Mouse (Mus musculus) stomach, embryonic 16.5 days (tissue): ENCODE data around the gene Ddt. TPM values are rescaled to one million over a fixed set of nuclear protein-coding genes. Genes with fewer than 3 reads are reported as not detected.

ENCODE experiments used
- ATAC-seq: fragments of 200-750 bp; cut with Nextera tagmentation; 2 replicates; pipeline ENCODE4 v1.8.0; 2017; ENCODE audit warnings: moderate number of reproducible peaks, moderate TSS enrichment; ENCODE audit not compliant: insufficient read depth, low FRiP score
- H3K27ac ChIP-seq: fragments of 300-500 bp; sonication (generic); 2 replicates; pipeline ENCODE4 v1.5.1; 2014; ENCODE audit warnings: low read length
- H3K27me3 ChIP-seq: fragments of 300-500 bp; sonication (generic); 2 replicates; pipeline ENCODE4 v1.6.1; 2014; ENCODE audit warnings: low read length, control low read depth, mixed read lengths; ENCODE audit not compliant: control insufficient read depth, insufficient read depth
- H3K36me3 ChIP-seq: fragments of 300-500 bp; sonication (generic); 2 replicates; pipeline ENCODE4 v1.6.1; 2014; ENCODE audit warnings: low read length; ENCODE audit not compliant: control insufficient read depth, insufficient read depth
- H3K4me1 ChIP-seq: fragments of 300-500 bp; sonication (generic); 2 replicates; pipeline ENCODE4 v1.6.1; 2014; ENCODE audit warnings: low read length, control low read depth, mixed read lengths; ENCODE audit not compliant: control insufficient read depth, insufficient read depth
- H3K4me2 ChIP-seq: fragments of 300-500 bp; sonication (generic); 2 replicates; pipeline ENCODE4 v1.6.1; 2014; ENCODE audit warnings: low read depth, low read length, mixed read lengths
- H3K4me3 ChIP-seq: fragments of 300-500 bp; sonication (generic); replicated peaks from 2 replicates; pipeline ENCODE4 v1.5.1; 2014; ENCODE audit warnings: mild to moderate bottlenecking, low read length
- H3K9ac ChIP-seq: fragments of 300-500 bp; sonication (generic); 2 replicates; pipeline ENCODE4 v1.6.1; 2014; ENCODE audit warnings: low read length
- H3K9me3 ChIP-seq: fragments of 300-500 bp; sonication (generic); replicated peaks from 2 replicates; pipeline ENCODE4 v1.6.1; 2016; ENCODE audit warnings: low read length, control low read depth; ENCODE audit not compliant: control insufficient read depth
- WGBS: fragments of 180-500 bp; shearing (Covaris S2); extraction: QIAGEN DNeasy Blood & Tissue Kit; methylation state at CpG from one replicate; pipeline ENCODE4 v1.1.7; 2014; 5-methylcytosine and 5-hydroxymethylcytosine counted together
- polyA plus RNA-seq: library from polyadenylated mRNA; unstranded; fragments of >200 nt; fragmentation: Nextera tagmentation; extraction: Ambion mirVana; gene quantifications from 2 replicates; pipeline ENCODE4 v1.2.1, GENCODE M21; 2015

The Ddt gene
- polyA plus RNA-seq: 57.1 and 72.9 TPM in 2 replicates

DNA sequence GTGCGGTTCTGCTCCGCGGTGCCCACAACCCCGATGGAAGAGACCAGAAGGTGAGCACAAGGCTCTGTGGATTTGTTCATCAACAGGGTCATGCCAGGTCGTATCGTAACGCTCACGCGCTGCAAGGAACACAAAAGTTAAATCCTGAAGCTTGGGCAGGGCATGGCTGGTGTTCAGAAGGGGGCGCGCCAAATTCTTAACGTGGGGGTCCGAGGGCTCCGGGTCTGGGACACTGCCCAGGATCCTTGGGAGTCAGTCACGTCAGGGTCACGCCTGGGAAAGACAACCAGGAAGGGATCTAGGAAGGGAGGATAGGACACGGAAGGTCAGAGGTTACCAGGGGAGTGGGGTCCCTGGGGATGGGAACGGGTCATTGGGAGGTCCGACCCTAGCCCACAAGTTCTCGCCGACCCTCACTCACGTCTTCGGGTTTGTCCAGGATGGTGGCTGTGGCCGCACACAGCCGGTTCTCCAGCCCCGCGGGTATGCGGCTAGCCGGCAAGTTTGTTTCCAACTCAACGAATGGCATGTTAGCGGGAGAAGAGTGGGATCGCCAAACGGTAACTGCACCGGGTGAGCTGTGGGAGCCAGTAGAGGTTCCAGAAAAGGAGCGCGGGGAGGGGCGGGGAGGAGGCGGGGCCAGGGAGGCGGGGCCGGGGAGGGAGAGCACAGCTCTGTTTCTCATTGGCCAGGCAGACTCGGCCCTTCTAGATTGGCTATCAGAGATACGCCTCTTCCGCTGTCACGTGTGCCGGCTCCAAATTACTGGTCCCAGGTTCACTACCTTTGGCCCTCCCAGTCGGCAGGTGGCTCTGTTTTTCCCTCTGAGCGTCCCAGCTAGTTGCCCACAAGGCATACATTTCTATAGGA is at the start of gene Ddt:
Gene Ddt (minus strand): TSS at position 620 of the 870 bp plus-strand sequence.
- no peaks in the 10 kb centered on the region for H3K36me3 ChIP-seq
- ATAC-seq: peak; percentile 95
- peak within 1 kb of the TSS; percentile 58 for H3K27ac ChIP-seq
- peak within 1 kb of the TSS; percentile 77 for H3K9ac ChIP-seq
- H3K4me2 ChIP-seq: peak within 1 kb of the TSS; percentile 97
- H3K4me1 ChIP-seq: peaks cover 5% of the 10 kb centered on the region
- WGBS: under 1% methylated on average over 46 of the region's 47 CpGs
- H3K4me3 ChIP-seq: peak within 1 kb of the TSS; percentile 74
- no peaks in the 10 kb centered on the region for H3K9me3 ChIP-seq
- no peaks in the 10 kb centered on the region for H3K27me3 ChIP-seq

DNA sequence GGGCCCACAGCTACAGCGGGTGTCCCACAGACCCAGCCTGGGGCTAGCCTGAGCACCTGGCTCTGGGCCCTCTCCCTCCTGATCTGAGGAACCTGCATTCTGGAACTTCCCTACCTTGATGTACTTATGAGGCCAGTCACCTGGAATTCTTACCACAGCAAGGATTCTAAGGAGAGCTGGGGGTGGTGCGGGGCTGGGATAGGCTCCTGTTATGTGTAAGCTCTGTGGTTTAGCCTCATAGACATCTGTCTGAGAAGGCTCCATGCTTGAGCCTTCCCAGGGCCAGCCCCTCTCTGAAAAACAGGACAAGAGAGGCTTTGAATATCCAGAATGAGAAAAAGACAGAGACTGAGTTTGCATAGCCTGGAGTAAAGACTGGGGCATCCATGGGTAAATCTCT is 49.2 kb upstream of the Ddt start, which contains the start of gene Gstt4:
Gene Gstt4 (minus strand): TSS at position 101 of the 400 bp plus-strand sequence.
- Histone ChIP-seq H3K4me1 (no peaks in the 10 kb centered on the region), H3K4me2 (no peak within 1 kb of the TSS), H3K9ac (no peak within 1 kb of the TSS), H3K27ac (no peak within 1 kb of the TSS), H3K4me3 (no peak within 1 kb of the TSS), H3K36me3 (no peaks in the 10 kb centered on the region), H3K9me3 (no peaks in the 10 kb centered on the region), H3K27me3 (no peaks in the 10 kb centered on the region)
- WGBS: 90% methylated on average over 2 of the region's 2 CpGs
- no peak for ATAC-seq

DNA sequence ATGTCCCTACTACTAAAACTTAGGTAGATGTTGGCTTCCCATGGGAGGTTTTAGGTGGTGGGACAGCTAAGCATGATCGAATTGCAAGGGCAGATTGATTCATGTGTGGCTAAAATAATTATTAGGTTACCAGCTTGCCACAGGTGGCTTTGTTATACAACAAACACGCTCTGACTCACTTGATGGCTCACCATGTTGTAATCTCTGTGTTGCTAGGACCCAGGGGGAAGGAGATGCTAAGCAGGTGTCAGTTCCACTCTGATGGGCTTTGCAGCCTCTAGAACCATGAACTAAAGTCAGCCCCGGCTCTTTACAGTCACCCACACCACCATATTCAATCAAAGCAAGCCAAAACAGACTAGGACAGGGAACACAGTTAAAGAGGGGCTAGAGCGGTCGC is 46.7 kb upstream of the Ddt start:
- Histone ChIP-seq H3K27me3 (no peaks in the 10 kb centered on the region), H3K9me3 (no peaks in the 10 kb centered on the region), H3K4me1 (no peaks in the 10 kb centered on the region), H3K36me3 (no peaks in the 10 kb centered on the region), H3K27ac (no peak overlapping the region), H3K4me2 (no peak overlapping the region), H3K9ac (no peak overlapping the region), H3K4me3 (no peak overlapping the region)
- ATAC-seq: no peak
- 82% methylated on average over 5 of the region's 5 CpGs for WGBS

DNA sequence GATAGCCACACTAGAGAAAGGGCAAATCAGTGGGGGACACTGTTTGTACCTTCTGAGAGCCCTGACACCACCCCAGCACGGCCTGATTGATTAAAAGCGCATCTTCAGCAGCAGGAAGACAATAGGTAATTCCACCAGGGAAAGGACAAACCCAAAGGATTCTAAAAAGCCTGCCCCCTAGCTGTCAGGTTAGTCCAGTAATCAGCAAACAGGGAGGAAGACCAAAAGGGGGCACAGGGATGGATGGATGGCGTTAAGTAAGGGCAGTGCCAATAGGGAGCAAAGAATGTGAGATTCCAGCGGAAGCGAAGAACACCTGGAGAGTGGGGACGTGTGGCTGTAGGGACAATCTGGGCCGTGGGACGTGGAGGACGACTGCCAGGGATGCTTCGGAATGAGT is 45.4 kb upstream of the Ddt start:
- WGBS: 52% methylated on average over 10 of the region's 10 CpGs
- Histone ChIP-seq H3K4me1 (no peaks in the 10 kb centered on the region), H3K4me2 (no peak overlapping the region), H3K27ac (no peak overlapping the region), H3K9me3 (no peaks in the 10 kb centered on the region), H3K36me3 (no peaks in the 10 kb centered on the region), H3K27me3 (no peaks in the 10 kb centered on the region), H3K9ac (no peak overlapping the region), H3K4me3 (no peak overlapping the region)
- ATAC-seq: no peak

DNA sequence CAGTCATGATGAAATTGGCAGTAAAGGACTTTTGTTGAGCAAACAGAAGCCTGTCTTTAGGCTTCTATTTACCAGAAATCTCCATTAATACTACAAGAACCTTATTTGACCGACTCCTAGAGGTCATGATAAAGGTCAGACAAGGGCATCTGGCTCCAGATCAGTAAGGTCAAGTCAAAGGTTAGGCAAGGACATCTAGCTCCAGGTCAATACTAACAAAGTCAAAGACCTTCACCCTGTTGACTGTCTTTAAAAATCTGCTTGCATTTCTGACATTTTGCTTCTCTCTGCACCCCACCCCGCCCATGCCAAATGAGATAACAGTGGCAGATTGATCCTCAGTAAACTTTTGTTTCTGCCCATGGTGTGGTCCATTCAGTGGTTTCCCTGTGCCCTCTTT is 31.0 kb upstream of the Ddt start:
- WGBS: 65% methylated on average over 2 of the region's 2 CpGs
- Histone ChIP-seq H3K27me3 (no peaks in the 10 kb centered on the region), H3K36me3 (no peaks in the 10 kb centered on the region), H3K4me2 (no peak overlapping the region), H3K9ac (no peak overlapping the region), H3K27ac (no peak overlapping the region), H3K4me1 (no peaks in the 10 kb centered on the region), H3K4me3 (no peak overlapping the region), H3K9me3 (no peaks in the 10 kb centered on the region)
- ATAC-seq: no peak

DNA sequence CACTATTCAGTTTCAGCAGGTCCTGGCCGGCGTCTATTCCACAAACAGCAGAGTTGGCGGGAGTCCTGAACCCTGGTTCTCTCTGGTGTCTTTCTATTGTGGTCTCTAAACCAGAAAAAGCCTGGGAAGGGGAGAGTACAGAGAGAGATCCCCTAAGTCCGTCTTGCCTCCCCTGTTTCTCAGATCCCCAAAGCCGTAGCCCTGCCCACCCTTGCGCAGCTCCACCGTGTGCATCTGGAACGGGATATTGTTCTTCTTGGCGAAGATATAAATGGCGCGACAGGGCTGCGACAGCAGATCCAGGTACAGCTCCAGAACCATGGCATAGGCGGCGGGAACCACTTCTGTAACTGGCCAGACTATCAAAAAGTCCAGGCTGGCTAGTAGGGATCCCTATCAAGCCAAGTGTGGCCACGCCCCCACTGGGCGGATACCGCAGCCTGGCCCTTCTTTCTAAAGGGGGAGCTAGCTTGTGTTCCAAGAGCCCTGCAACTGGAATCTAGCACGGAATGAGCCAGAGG is 25.0 kb upstream of the Ddt start, which contains the start of gene Gstt1:
Gene Gstt1 (minus strand): TSS at position 409 of the 521 bp plus-strand sequence.
- Histone ChIP-seq H3K9me3 (no peaks in the 10 kb centered on the region), H3K4me1 (peaks cover 21% of the 10 kb centered on the region), H3K27ac (no peak within 1 kb of the TSS), H3K9ac (peak within 1 kb of the TSS; percentile 72), H3K4me3 (peak within 1 kb of the TSS; percentile 59), H3K4me2 (peak within 1 kb of the TSS; percentile 69), H3K36me3 (no peaks in the 10 kb centered on the region), H3K27me3 (0 out of 2 replicates have a peak, but pooled peaks cover 5% of the 10 kb centered on the region)
- ATAC-seq: peak; percentile 31; the same call in 1 of the 2 replicates
- 2% methylated on average over 18 of the region's 18 CpGs for WGBS

DNA sequence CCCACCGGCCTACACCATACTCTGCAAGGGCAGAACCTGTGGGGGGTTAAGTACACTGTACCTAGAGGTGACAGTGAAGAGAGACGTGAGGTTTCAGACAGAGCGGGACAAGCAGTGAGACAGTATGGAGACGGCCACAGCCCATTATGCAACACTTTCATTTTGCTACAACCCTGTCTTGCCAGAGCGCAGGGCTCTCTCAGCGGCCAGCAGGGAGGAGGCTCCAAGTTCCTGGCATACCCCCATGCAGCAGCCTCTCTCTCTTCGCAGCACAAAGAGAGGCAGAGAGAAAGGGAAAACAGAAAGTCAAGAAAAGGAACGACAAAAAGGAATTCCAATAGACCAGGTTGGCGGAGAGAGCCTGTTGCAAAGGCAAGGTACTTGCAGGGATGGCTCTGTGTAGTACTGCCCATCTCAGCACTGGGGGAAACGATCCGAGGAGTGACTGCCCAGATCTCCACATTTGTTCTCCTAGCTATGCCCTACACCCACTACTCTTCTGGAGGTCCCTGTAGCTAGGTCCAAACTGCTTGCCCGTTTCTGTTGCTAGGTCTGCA is 24.5 kb upstream of the Ddt start:
- WGBS: 2% methylated on average over 12 of the region's 12 CpGs

DNA sequence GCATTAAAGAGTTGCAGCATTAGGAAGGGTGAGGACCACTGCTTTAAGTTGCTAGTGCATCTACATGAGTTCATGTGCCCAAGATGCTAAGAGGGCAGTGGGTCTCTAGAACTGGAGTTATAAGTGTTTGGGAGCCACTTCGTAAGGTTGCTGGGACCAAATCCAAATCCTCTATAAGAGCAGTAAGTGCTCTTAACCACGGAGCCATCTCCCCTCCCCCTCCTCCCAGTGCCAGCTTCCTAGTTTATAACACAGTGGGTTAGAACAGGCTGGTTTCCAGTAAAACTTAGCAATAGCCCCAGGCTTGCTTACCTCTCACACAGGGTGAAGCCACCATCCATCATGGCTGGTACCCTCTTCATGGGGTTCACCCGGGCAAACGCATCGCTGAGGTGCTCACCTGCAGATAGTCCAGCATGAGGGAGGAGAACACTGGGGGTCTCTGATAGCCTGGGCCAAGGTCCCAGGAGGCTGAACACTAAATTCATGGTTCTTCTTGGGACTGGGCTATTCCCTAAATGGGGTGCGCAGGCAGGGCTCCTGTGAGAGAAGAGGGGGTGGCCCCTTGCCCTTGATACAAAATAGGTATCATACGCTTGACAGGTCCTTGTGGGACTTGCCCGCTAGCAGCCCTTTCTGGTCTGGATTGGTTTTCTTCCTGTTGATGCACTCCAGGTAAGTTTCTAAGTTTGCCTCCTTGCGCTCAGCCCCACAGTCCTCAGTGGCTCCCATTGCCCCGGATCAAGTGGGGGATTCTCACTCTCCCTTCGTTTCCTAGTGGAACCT is 23.7 kb upstream of the Ddt start:
- 44% methylated on average over 11 of the region's 11 CpGs for WGBS
- Histone ChIP-seq H3K9me3 (no peaks in the 10 kb centered on the region), H3K9ac (peak overlapping the region; percentile 72), H3K27ac (no peak overlapping the region), H3K4me1 (peaks cover 21% of the 10 kb centered on the region), H3K36me3 (no peaks in the 10 kb centered on the region), H3K27me3 (0 out of 2 replicates have a peak, but pooled peaks cover 5% of the 10 kb centered on the region), H3K4me2 (peak overlapping the region; percentile 69), H3K4me3 (peak overlapping the region; percentile 59)
- ATAC-seq: no peak

More for the DNA sequence above, 24.5 kb upstream of the Ddt start:
- H3K4me3 ChIP-seq: peak overlapping the region; percentile 59
- peak overlapping the region; percentile 72 for H3K9ac ChIP-seq
- no peak overlapping the region for H3K27ac ChIP-seq
- peaks cover 21% of the 10 kb centered on the region for H3K4me1 ChIP-seq
- peak; percentile 68 for ATAC-seq
- H3K9me3 ChIP-seq: no peaks in the 10 kb centered on the region
- 0 out of 2 replicates have a peak, but pooled peaks cover 5% of the 10 kb centered on the region for H3K27me3 ChIP-seq
- H3K4me2 ChIP-seq: peak overlapping the region; percentile 69
- no peaks in the 10 kb centered on the region for H3K36me3 ChIP-seq
